Mouse (Mus musculus): ENCODE data around the gene Mecp2. TPM values are rescaled to one million over a fixed set of nuclear protein-coding genes. Genes with fewer than 3 reads are reported as not detected.

Mecp2 gene
- polyA plus RNA-seq, 1 experiment from 2014 or later: 10.0 TPM

DNA sequence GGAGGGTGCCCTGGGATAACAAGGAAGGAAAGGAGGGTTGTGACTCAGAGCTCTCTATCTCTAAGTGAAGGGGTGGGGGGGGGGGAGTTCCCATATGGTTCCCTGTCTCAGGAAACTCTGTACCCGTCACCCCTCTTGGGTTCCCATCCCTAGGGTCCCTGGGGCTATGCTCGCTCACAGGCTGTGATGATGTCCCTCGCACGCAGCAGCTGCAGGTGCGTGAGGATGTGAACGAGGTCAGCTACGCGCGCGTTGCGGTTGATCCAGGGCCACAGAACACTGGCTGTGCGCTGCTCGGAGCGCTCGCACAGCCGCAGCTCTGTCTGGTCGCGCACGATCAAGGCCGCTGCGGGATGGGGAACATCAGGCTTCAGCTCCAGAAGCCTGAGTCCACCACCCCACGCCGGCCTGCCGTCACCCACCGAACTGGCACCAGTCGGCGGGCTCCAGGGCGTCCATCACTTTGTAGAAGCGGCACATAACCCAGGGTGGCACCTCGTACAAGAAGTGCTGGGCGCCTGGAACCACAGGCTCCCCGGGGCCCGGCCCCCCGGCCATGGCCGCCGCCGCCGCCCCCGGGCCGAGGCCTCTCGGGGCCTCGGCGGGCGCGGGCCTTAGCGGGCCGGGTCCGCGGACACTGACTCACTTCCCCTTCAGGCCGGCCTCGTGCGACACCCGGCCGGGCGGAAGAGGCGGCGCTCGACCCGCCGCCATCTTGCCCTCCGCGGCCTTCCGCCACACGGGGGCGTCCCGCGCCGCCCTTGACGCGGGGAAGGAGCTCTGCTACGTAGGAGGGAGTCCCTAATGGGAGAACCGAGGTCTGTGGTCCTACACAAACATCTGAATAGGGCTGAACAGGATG is 111.7 kb downstream of the Mecp2 start, which contains the start of gene Irak1:
Gene Irak1, minus strand, starts transcription at position 731 of the 862 bp plus-strand sequence.
- Histone ChIP-seq H3K4me3 (ENCODE audit: low read depth, low read length) (peak within 1 kb of the TSS; percentile 58), H3K9ac (replicated peaks; ENCODE audit: low read depth) (peak within 1 kb of the TSS; percentile 72), H3K4me1 (ENCODE audit: insufficient read depth, low read depth, low read length) (no peaks in the 10 kb centered on the region), H3K27ac (ENCODE audit: low read length) (peak within 1 kb of the TSS; percentile 74), H3K27me3 (replicated peaks; ENCODE audit: insufficient read depth, low read length) (no peaks in the 10 kb centered on the region), H3K36me3 (ENCODE audit: insufficient read depth, low read length) (no peaks in the 10 kb centered on the region), H3K9me3 (ENCODE audit: low read length) (no peaks in the 10 kb centered on the region), H3K4me2 (replicated peaks; ENCODE audit: low read depth, low read length) (peak within 1 kb of the TSS; percentile 64)
- ATAC-seq (peak; percentile 94), DNase-seq (ENCODE audit: low spot score) (peak; percentile 88)
- WGBS: 13% methylated on average over 44 of the region's 72 CpGs
- TF ChIP-seq CTCF (IDR thresholded peaks at IDR 0.05): peak; percentile 79
- TF ChIP-seq EP300 (IDR thresholded peaks at IDR 0.05): no peak

DNA sequence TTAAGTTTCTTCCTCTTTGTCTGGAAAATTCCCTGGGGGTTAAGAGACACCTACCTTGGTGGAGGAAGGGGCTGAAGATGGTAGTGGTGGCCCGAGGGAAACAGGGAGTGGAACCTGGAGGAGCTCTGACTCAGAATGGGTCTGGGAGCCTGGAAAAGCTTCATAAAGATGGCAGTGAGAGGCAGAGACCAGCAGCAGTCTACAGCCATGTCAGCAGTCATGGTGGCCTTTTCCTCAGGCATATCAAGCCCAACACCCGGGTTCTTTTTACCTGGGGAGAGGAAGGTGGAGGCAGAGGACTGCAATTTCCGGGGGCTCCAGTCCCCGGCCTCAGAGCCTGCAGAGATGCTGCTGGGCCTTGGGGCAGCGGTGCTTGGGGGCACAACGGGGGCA is 112.4 kb downstream of the Mecp2 start:
- TF ChIP-seq CTCF (IDR thresholded peaks at IDR 0.05) (no peak), EP300 (IDR thresholded peaks at IDR 0.05) (no peak)
- Histone ChIP-seq H3K36me3 (ENCODE audit: insufficient read depth, low read length) (no peaks in the 10 kb centered on the region), H3K9me3 (ENCODE audit: low read length) (no peaks in the 10 kb centered on the region), H3K27me3 (replicated peaks; ENCODE audit: insufficient read depth, low read length) (no peaks in the 10 kb centered on the region), H3K4me1 (ENCODE audit: insufficient read depth, low read depth, low read length) (no peaks in the 10 kb centered on the region), H3K27ac (ENCODE audit: low read length) (no peak overlapping the region), H3K4me3 (ENCODE audit: low read depth, low read length) (peak overlapping the region; percentile 58), H3K4me2 (replicated peaks; ENCODE audit: low read depth, low read length) (peak overlapping the region; percentile 64), H3K9ac (replicated peaks; ENCODE audit: low read depth) (peak overlapping the region; percentile 72; the same call in 1 of the 2 replicates)
- 13% methylated on average over 4 of the region's 6 CpGs for WGBS
- DNase-seq (ENCODE audit: low spot score) (no peak), ATAC-seq (no peak)

DNA sequence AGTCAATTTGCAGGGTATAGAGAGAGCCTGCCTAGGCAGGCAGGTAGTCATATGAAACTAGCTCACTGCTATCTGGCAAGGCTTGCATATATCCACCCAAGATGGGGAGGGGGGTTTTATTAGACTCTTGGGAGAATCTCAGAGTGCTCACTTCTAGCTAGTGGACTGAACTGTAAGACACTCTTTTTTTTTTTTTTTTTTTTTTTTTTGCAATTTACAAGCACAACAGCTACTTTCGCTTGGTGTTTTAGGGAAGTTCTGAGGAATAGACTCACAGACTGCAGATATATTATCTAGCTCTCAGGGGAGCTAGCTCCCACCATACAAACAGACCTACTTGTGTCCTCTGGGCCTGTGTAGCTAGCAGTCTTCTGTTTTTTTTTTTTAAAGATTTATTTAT is 120.6 kb downstream of the Mecp2 start:
- Histone ChIP-seq H3K36me3 (ENCODE audit: insufficient read depth, low read length) (no peaks in the 10 kb centered on the region), H3K9ac (replicated peaks; ENCODE audit: low read depth) (no peak overlapping the region), H3K27ac (ENCODE audit: low read length) (no peak overlapping the region), H3K4me3 (ENCODE audit: low read depth, low read length) (no peak overlapping the region), H3K27me3 (replicated peaks; ENCODE audit: insufficient read depth, low read length) (no peaks in the 10 kb centered on the region), H3K4me2 (replicated peaks; ENCODE audit: low read depth, low read length) (no peak overlapping the region), H3K4me1 (ENCODE audit: insufficient read depth, low read depth, low read length) (no peaks in the 10 kb centered on the region), H3K9me3 (ENCODE audit: low read length) (no peaks in the 10 kb centered on the region)
- ATAC-seq: no peak
- DNase-seq (ENCODE audit: low spot score): no peak
- no peak for TF ChIP-seq EP300 (IDR thresholded peaks at IDR 0.05)
- TF ChIP-seq CTCF (IDR thresholded peaks at IDR 0.05): no peak
- 91% methylated on average over 1 of the region's 1 CpGs for WGBS

DNA sequence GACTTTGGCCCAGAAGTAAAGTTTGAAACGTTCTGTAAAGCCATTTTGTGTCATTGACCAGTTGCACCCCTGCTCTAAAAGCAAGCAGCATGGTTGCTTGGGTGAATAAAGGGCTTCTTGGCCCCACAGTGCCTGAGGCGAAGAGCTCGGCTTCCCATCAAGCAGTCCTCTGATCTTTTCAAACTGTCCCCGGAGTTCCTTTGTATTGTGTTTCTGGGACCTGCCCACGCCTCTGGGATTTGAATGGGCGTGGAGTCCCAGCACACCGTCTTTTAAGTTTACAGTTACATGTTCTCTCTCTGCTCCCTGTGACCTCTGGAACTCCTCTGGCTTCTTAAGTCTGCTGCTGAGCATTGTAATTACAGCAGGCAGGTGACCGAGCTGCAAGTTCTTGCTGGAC is 127.1 kb downstream of the Mecp2 start:
- H3K36me3 ChIP-seq (ENCODE audit: insufficient read depth, low read length): no peaks in the 10 kb centered on the region
- no peak overlapping the region for H3K4me3 ChIP-seq (ENCODE audit: low read depth, low read length)
- ATAC-seq: no peak
- no peak overlapping the region for H3K27ac ChIP-seq (ENCODE audit: low read length)
- H3K4me1 ChIP-seq (ENCODE audit: insufficient read depth, low read depth, low read length): no peaks in the 10 kb centered on the region
- H3K9ac ChIP-seq (replicated peaks; ENCODE audit: low read depth): no peak overlapping the region
- H3K4me2 ChIP-seq (replicated peaks; ENCODE audit: low read depth, low read length): no peak overlapping the region
- 60% methylated on average over 8 of the region's 8 CpGs for WGBS
- no peaks in the 10 kb centered on the region for H3K27me3 ChIP-seq (replicated peaks; ENCODE audit: insufficient read depth, low read length)
- no peak for DNase-seq (ENCODE audit: low spot score)
- no peaks in the 10 kb centered on the region for H3K9me3 ChIP-seq (ENCODE audit: low read length)
- TF ChIP-seq CTCF (IDR thresholded peaks at IDR 0.05) (no peak), EP300 (IDR thresholded peaks at IDR 0.05) (no peak)

DNA sequence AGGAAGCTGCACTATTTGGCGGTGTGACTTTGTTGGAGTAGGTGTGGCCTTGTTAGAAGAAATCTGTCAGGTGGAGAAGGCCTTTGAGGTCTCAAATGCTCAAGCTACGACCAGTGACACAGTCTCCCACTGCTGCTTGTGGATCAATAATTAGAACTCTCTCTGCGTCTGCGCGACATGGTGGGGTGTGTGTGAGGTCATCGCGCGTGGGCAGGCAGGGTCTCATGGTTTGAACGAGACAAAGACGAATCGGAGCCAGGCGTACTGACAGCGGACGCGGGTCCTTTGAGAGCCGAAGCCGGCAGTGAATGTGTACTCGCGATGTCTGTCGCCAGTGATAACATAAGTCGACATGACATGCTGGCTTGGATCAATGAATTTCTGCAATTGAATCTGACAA is 128.8 kb downstream of the Mecp2 start:
- Histone ChIP-seq H3K9me3 (ENCODE audit: low read length) (no peaks in the 10 kb centered on the region), H3K36me3 (ENCODE audit: insufficient read depth, low read length) (no peaks in the 10 kb centered on the region), H3K9ac (replicated peaks; ENCODE audit: low read depth) (no peak overlapping the region), H3K4me1 (ENCODE audit: insufficient read depth, low read depth, low read length) (no peaks in the 10 kb centered on the region), H3K27ac (ENCODE audit: low read length) (no peak overlapping the region), H3K4me3 (ENCODE audit: low read depth, low read length) (no peak overlapping the region), H3K27me3 (replicated peaks; ENCODE audit: insufficient read depth, low read length) (no peaks in the 10 kb centered on the region), H3K4me2 (replicated peaks; ENCODE audit: low read depth, low read length) (no peak overlapping the region)
- ATAC-seq (no peak), DNase-seq (ENCODE audit: low spot score) (no peak)
- TF ChIP-seq EP300 (IDR thresholded peaks at IDR 0.05): no peak
- no peak for TF ChIP-seq CTCF (IDR thresholded peaks at IDR 0.05)
- WGBS: 81% methylated on average over 21 of the region's 21 CpGs

DNA sequence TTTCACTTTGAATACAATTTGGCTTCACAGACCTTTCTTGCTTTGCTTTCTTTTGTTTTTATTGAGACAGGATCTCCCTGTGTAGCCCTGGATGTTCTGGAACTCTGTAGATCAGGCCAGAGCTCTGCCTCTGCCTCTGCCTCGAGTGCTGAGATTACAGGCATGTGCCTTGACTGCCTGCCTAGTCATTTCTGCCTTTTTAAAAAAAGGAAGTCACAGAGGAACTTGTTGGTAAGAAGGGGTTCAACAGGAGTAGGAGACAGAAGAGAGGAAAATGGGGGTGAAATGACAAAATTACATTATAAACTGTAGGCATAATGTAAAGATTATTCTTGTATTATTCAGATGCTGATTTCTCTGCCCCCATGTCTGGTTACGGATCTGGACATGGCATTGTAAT is 131.5 kb downstream of the Mecp2 start:
- Histone ChIP-seq H3K36me3 (ENCODE audit: insufficient read depth, low read length) (no peaks in the 10 kb centered on the region), H3K9ac (replicated peaks; ENCODE audit: low read depth) (no peak overlapping the region), H3K4me1 (ENCODE audit: insufficient read depth, low read depth, low read length) (no peaks in the 10 kb centered on the region), H3K27me3 (replicated peaks; ENCODE audit: insufficient read depth, low read length) (no peaks in the 10 kb centered on the region), H3K4me2 (replicated peaks; ENCODE audit: low read depth, low read length) (no peak overlapping the region), H3K4me3 (ENCODE audit: low read depth, low read length) (no peak overlapping the region), H3K9me3 (ENCODE audit: low read length) (no peaks in the 10 kb centered on the region), H3K27ac (ENCODE audit: low read length) (no peak overlapping the region)
- ATAC-seq (no peak), DNase-seq (ENCODE audit: low spot score) (no peak)
- no peak for TF ChIP-seq CTCF (IDR thresholded peaks at IDR 0.05)
- no peak for TF ChIP-seq EP300 (IDR thresholded peaks at IDR 0.05)
- 65% methylated on average over 2 of the region's 2 CpGs for WGBS

All from lung, postnatal 0 days (tissue).